In genomic region chr17:13573036-13573435, GRCm38 (mm10) we compare ENCODE assay signal across 17 mouse cellular contexts.
DNase-seq lines count a peak whose midpoint lies in the region; ATAC-seq lines count a peak whose summit lies in the region.
"Had no signal": no experiment of that assay in that cellular context is flagged by ENCODE, and none has a peak within 500 bp of the region (broad histone marks: within the 10 kb centered on the region; RNA-seq: fewer than 3 reads in every experiment).

No protein-coding gene starts in this region.

- H3K9ac ChIP-seq in forebrain, embryonic 14.5 days (ENCODE audit: low read length), result no peak overlapping the region
- no peak overlapping the region for H3K9ac ChIP-seq in midbrain, embryonic 14.5 days (replicated peaks; ENCODE audit: low read length)
- H3K9ac ChIP-seq: embryonic facial prominence, embryonic 13.5 days; heart, embryonic 15.5 days; hindbrain, embryonic 15.5 days; lung, embryonic 15.5 days; neural tube, embryonic 15.5 days had no signal

- H3K27ac ChIP-seq in forebrain, embryonic 14.5 days (ENCODE audit: low read depth, low read length), result peak overlapping the region; percentile 74
- peak overlapping the region; percentile 79 for H3K27ac ChIP-seq in midbrain, embryonic 14.5 days (replicated peaks; ENCODE audit: low read depth, low read length)
- H3K27ac ChIP-seq: embryonic facial prominence, embryonic 13.5 days; heart, embryonic 15.5 days; hindbrain, embryonic 15.5 days; layer of hippocampus, adult 2 months; lung, embryonic 15.5 days; neural tube, embryonic 15.5 days had no signal

- H3K9me3 ChIP-seq in forebrain, embryonic 14.5 days (replicated peaks; ENCODE audit: control insufficient read depth, low read length), result no peaks in the 10 kb centered on the region
- no peaks in the 10 kb centered on the region for H3K9me3 ChIP-seq in midbrain, embryonic 14.5 days (ENCODE audit: control insufficient read depth, low read length)
- H3K9me3 ChIP-seq: embryonic facial prominence, embryonic 13.5 days; heart, embryonic 15.5 days; hindbrain, embryonic 15.5 days; lung, embryonic 15.5 days; neural tube, embryonic 15.5 days had no signal

- no peak overlapping the region for H3K4me2 ChIP-seq in forebrain, embryonic 14.5 days (ENCODE audit: low read length)
- no peak overlapping the region for H3K4me2 ChIP-seq in midbrain, embryonic 14.5 days (ENCODE audit: low read length)
- H3K4me2 ChIP-seq: embryonic facial prominence, embryonic 13.5 days; heart, embryonic 15.5 days; hindbrain, embryonic 15.5 days; lung, embryonic 15.5 days; neural tube, embryonic 15.5 days had no signal

- H3K27me3 ChIP-seq in forebrain, embryonic 14.5 days (replicated peaks; ENCODE audit: control insufficient read depth, insufficient read depth, low read length), result no peaks in the 10 kb centered on the region
- no peaks in the 10 kb centered on the region for H3K27me3 ChIP-seq in midbrain, embryonic 14.5 days (ENCODE audit: control insufficient read depth, insufficient read depth, low read length)
- H3K27me3 ChIP-seq: embryonic facial prominence, embryonic 13.5 days; heart, embryonic 15.5 days; hindbrain, embryonic 15.5 days; lung, embryonic 15.5 days; neural tube, embryonic 15.5 days had no signal

- H3K36me3 ChIP-seq in forebrain, embryonic 14.5 days (ENCODE audit: control insufficient read depth, insufficient read depth, low read length), result no peaks in the 10 kb centered on the region
- no peaks in the 10 kb centered on the region for H3K36me3 ChIP-seq in midbrain, embryonic 14.5 days (ENCODE audit: control insufficient read depth, insufficient read depth, low read length)
- H3K36me3 ChIP-seq: embryonic facial prominence, embryonic 13.5 days; G1E; heart, embryonic 15.5 days; hindbrain, embryonic 15.5 days; lung, embryonic 15.5 days; neural tube, embryonic 15.5 days had no signal

- no peak for ATAC-seq in forebrain, embryonic 14.5 days
- no peak for ATAC-seq in midbrain, embryonic 14.5 days (ENCODE audit: low FRiP score, low TSS enrichment)
- ATAC-seq in frontal cortex, adult (ENCODE audit: low TSS enrichment), result no peak

- DNase-seq in MEL-GATA-1-ER (ENCODE audit: extremely low read depth, low read depth), result peak; percentile 63
- DNase-seq in forebrain, embryonic 14.5 days (ENCODE audit: low spot score), result no peak
- DNase-seq in midbrain, embryonic 14.5 days, result no peak
- peak; percentile 80 for DNase-seq in thymus, postnatal 0 days (ENCODE audit: low spot score)
- no peak for DNase-seq in left cerebral cortex, postnatal 14 days (ENCODE audit: low spot score in 2 of 2)
- DNase-seq in left cerebral cortex, adult 18-20 months (ENCODE audit: low spot score in 2 of 2), result no peak
- DNase-seq: adrenal gland, postnatal 14 days; right cerebral cortex, adult 18-20 months; spleen, adult 18-20 months had no signal

- 70% methylated on average over 9 of the region's 9 CpGs for WGBS in forebrain, embryonic 14.5 days
- 53% methylated on average over 9 of the region's 9 CpGs for WGBS in midbrain, embryonic 14.5 days

- intact Hi-C loops in left cerebral cortex, postnatal 14 days (cut with DNase I), result no loop called here

- no peak overlapping the region for H3K4me3 ChIP-seq in forebrain, embryonic 14.5 days (ENCODE audit: low read depth, low read length)
- no peak overlapping the region for H3K4me3 ChIP-seq in midbrain, embryonic 14.5 days (replicated peaks; ENCODE audit: low read depth, low read length)
- H3K4me3 ChIP-seq: embryonic facial prominence, embryonic 13.5 days; heart, embryonic 15.5 days; hindbrain, embryonic 15.5 days; layer of hippocampus, adult 2 months; lung, embryonic 15.5 days; neural tube, embryonic 15.5 days had no signal

- H3K4me1 ChIP-seq in forebrain, embryonic 14.5 days (ENCODE audit: control insufficient read depth, insufficient read depth, low read length), result peaks cover 17% of the 10 kb centered on the region
- H3K4me1 ChIP-seq in midbrain, embryonic 14.5 days (ENCODE audit: control insufficient read depth, insufficient read depth, low read length), result peaks cover 39% of the 10 kb centered on the region
- H3K4me1 ChIP-seq: lung, embryonic 15.5 days had no signal

Comparison
In these comparisons a context has a peak if more than half of its experiments do, and no peak if none do; other contexts are left out.
1. DNase-seq: peak in MEL-GATA-1-ER (single experiment) and thymus, postnatal 0 days (single experiment); none in forebrain, embryonic 14.5 days (single experiment), midbrain, embryonic 14.5 days (single experiment), left cerebral cortex, postnatal 14 days (0 of 2) and left cerebral cortex, adult 18-20 months (0 of 2).